Mouse (Mus musculus) ES-E14 (cell line): ENCODE data around the gene Pacsin2.

Experiments
- HCFC1 ChIP-seq: IDR thresholded peaks from 2 replicates; pipeline ENCODE4 v1.6.1; 2012; ENCODE audit warnings: low read length, inconsistent platforms, borderline replicate concordance; ENCODE audit not compliant: insufficient read depth
- MAFK ChIP-seq: IDR thresholded peaks from 2 replicates; pipeline ENCODE4 v1.6.1; 2014; ENCODE audit warnings: mild to moderate bottlenecking, low read depth, low read length, inconsistent platforms; ENCODE audit not compliant: insufficient read depth
- ZC3H11A ChIP-seq: IDR thresholded peaks from 2 replicates; pipeline ENCODE4 v1.6.1; 2012; ENCODE audit warnings: low read depth, mild to moderate bottlenecking, inconsistent platforms, low read length, borderline replicate concordance
- ZNF384 ChIP-seq: IDR thresholded peaks from 2 replicates; pipeline ENCODE4 v1.6.1; 2012; ENCODE audit warnings: low read depth, low read length, inconsistent platforms

- TF ChIP-seq MAFK (no peak), ZNF384 (no peak), ZC3H11A (no peak), HCFC1 (no peak)
These were observed 38.6 kb downstream of the Pacsin2 start for GRCm38 (mm10) chr15:83425794-83426193.
